Mouse (Mus musculus) myocyte (in vitro differentiated cells): ENCODE measurements around the gene Dhx32. TPM values are rescaled to one million over a fixed set of nuclear protein-coding genes. Genes with fewer than 3 reads are reported as not detected.

Experiments
- H3K27me3 ChIP-seq: one replicate; pipeline ENCODE4 v1.6.1; 2011; ENCODE audit not compliant: control insufficient read depth, insufficient read depth, insufficient read length
- H3K36me3 ChIP-seq: one replicate; pipeline ENCODE4 v1.6.1; 2011; ENCODE audit not compliant: control insufficient read depth, insufficient read depth
- H3K4me2 ChIP-seq: one replicate; pipeline ENCODE4 v1.6.1; 2011; ENCODE audit warnings: low read depth, control low read depth
- H3K4me3 ChIP-seq: one replicate; pipeline ENCODE4 v1.5.1; 2011; ENCODE audit warnings: mild to moderate bottlenecking, control low read depth, moderate library complexity
- H3K79me2 ChIP-seq: one replicate; pipeline ENCODE4 v1.6.1; 2011; ENCODE audit not compliant: control insufficient read depth, insufficient read depth
- H3ac ChIP-seq: one replicate; pipeline ENCODE4 v1.6.1; 2011; ENCODE audit not compliant: control insufficient read depth, insufficient read length
- CEBPB ChIP-seq: IDR thresholded peaks from 2 replicates; pipeline ENCODE4 v1.6.1; 2011; ENCODE audit warnings: mild to moderate bottlenecking, moderate library complexity; ENCODE audit not compliant: poor library complexity, insufficient read depth, severe bottlenecking
- E2F4 ChIP-seq: IDR thresholded peaks from one replicate; pipeline ENCODE4 v1.6.1; 2011; ENCODE audit warnings: mild to moderate bottlenecking, control low read depth, moderate library complexity; ENCODE audit not compliant: insufficient read depth
- MAX ChIP-seq: IDR thresholded peaks from one replicate; pipeline ENCODE4 v1.6.1; 2011; ENCODE audit warnings: low read depth, mild to moderate bottlenecking, control low read depth
- MYOD1 ChIP-seq, 3 experiments: IDR thresholded peaks; one replicate each; pipeline ENCODE4 v1.6.1; 2011; ENCODE audit warnings: control low read depth in 2 of 3, low read depth in 2 of 3, mild to moderate bottlenecking in 2 of 3, moderate library complexity in 1 of 3; ENCODE audit not compliant: insufficient read length in 2 of 3, control insufficient read depth in 1 of 3
- MYOG ChIP-seq, 3 experiments: IDR thresholded peaks; one replicate each; pipeline ENCODE4 v1.6.1; 2011; ENCODE audit warnings: control low read depth in 2 of 3, low read depth in 2 of 3, mild to moderate bottlenecking in 2 of 3; ENCODE audit not compliant: insufficient read length in 2 of 3, control insufficient read depth in 1 of 3, insufficient read depth in 1 of 3
- POLR2A ChIP-seq: IDR thresholded peaks from one replicate; pipeline ENCODE4 v1.6.1; 2011; ENCODE audit warnings: low read depth, mild to moderate bottlenecking, control low read depth, moderate library complexity; ENCODE audit not compliant: insufficient read length
- POLR2AphosphoS2 ChIP-seq: IDR thresholded peaks from one replicate; pipeline ENCODE4 v1.6.1; 2011; ENCODE audit warnings: low read depth, control low read depth; ENCODE audit not compliant: insufficient read length
- REST ChIP-seq: IDR thresholded peaks from one replicate; pipeline ENCODE4 v1.6.1; 2011; ENCODE audit warnings: mild to moderate bottlenecking, control low read depth, moderate library complexity; ENCODE audit not compliant: insufficient read depth, insufficient read length
- SRF ChIP-seq: IDR thresholded peaks from one replicate; pipeline ENCODE4 v1.6.1; 2011; ENCODE audit warnings: low read depth; ENCODE audit not compliant: control insufficient read depth, insufficient read length
- TCF12 ChIP-seq: IDR thresholded peaks from one replicate; pipeline ENCODE4 v1.6.1; 2011; ENCODE audit warnings: mild to moderate bottlenecking, control low read depth; ENCODE audit not compliant: poor library complexity, insufficient read depth, severe bottlenecking
- TCF3 ChIP-seq: IDR thresholded peaks from one replicate; pipeline ENCODE4 v1.6.1; 2011; ENCODE audit warnings: low read depth, control low read depth; ENCODE audit not compliant: insufficient read length
- USF1 ChIP-seq: IDR thresholded peaks from one replicate; pipeline ENCODE4 v1.6.1; 2011; ENCODE audit warnings: low read depth, mild to moderate bottlenecking, control low read depth, moderate library complexity
- polyA plus RNA-seq: library from polyadenylated mRNA; unstranded; fragments of >200 nt; fragmentation: generic; extraction: Trizol; gene quantifications from one replicate; pipeline ENCODE4 v1.2.1, GENCODE M21; 2012; ENCODE audit warnings: missing spikeins

Dhx32 gene
- polyA plus RNA-seq, 1 experiment: 31.9 TPM

- no peaks in the 10 kb centered on the region for H3K36me3 ChIP-seq
- H3K79me2 ChIP-seq: no peaks in the 10 kb centered on the region
- no peak within 1 kb of the TSS for H3K4me3 ChIP-seq
- H3K27me3 ChIP-seq: no peaks in the 10 kb centered on the region
- no peak within 1 kb of the TSS for H3K4me2 ChIP-seq
- TF ChIP-seq SRF (no peak), MYOG (IDR thresholded peaks at IDR 0.05; ENCODE audit: control insufficient read depth in 1 of 3, insufficient read depth in 1 of 3, insufficient read length in 2 of 3, low read depth in 2 of 3) (no peak), POLR2AphosphoS2 (no peak), POLR2A (no peak), MYOD1 (IDR thresholded peaks at IDR 0.05; ENCODE audit: control insufficient read depth in 1 of 3, insufficient read length in 2 of 3, low read depth in 2 of 3) (no peak), MAX (no peak), TCF3 (no peak), CEBPB (no peak), TCF12 (no peak), REST (no peak), USF1 (no peak)
- no peak within 1 kb of the TSS for H3ac ChIP-seq
Measured at GRCm38 (mm10) chr7:133679961-133680360, 102.6 kb downstream of the Dhx32 start, which contains the start of gene Mmp21. Mmp21 (minus strand) TSS chr7:133680061.

GRCm38 (mm10) chr7:133679439-133679838, 103.1 kb downstream of the Dhx32 start:
- H3K4me3 ChIP-seq: no peak overlapping the region
- no peak overlapping the region for H3ac ChIP-seq
- H3K79me2 ChIP-seq: no peaks in the 10 kb centered on the region
- TF ChIP-seq MYOD1 (IDR thresholded peaks at IDR 0.05; ENCODE audit: control insufficient read depth in 1 of 3, insufficient read length in 2 of 3, low read depth in 2 of 3) (no peak), POLR2AphosphoS2 (no peak), MYOG (IDR thresholded peaks at IDR 0.05; ENCODE audit: control insufficient read depth in 1 of 3, insufficient read depth in 1 of 3, insufficient read length in 2 of 3, low read depth in 2 of 3) (no peak), TCF12 (no peak), TCF3 (no peak), CEBPB (no peak), MAX (no peak), E2F4 (no peak), SRF (no peak)
- H3K36me3 ChIP-seq: no peaks in the 10 kb centered on the region
- H3K27me3 ChIP-seq: no peaks in the 10 kb centered on the region
- H3K4me2 ChIP-seq: no peak overlapping the region

- H3K27me3 ChIP-seq: no peaks in the 10 kb centered on the region
- H3ac ChIP-seq: no peak overlapping the region
- no peaks in the 10 kb centered on the region for H3K79me2 ChIP-seq
- TF ChIP-seq CEBPB: no peak
- TF ChIP-seq MYOD1 (IDR thresholded peaks at IDR 0.05; ENCODE audit: control insufficient read depth in 1 of 3, insufficient read length in 2 of 3, low read depth in 2 of 3): no peak
- TF ChIP-seq REST: no peak
- H3K36me3 ChIP-seq: no peaks in the 10 kb centered on the region
- no peak overlapping the region for H3K4me2 ChIP-seq
- H3K4me3 ChIP-seq: no peak overlapping the region
Measured at GRCm38 (mm10) chr7:133678716-133679115, 103.8 kb downstream of the Dhx32 start.

- H3K79me2 ChIP-seq: no peaks in the 10 kb centered on the region
- peaks cover 15% of the 10 kb centered on the region for H3K36me3 ChIP-seq
- no peak overlapping the region for H3ac ChIP-seq
- H3K4me2 ChIP-seq: no peak overlapping the region
- no peak overlapping the region for H3K4me3 ChIP-seq
- no peak for TF ChIP-seq E2F4
- no peak for TF ChIP-seq MYOG (IDR thresholded peaks at IDR 0.05; ENCODE audit: control insufficient read depth in 1 of 3, insufficient read depth in 1 of 3, insufficient read length in 2 of 3, low read depth in 2 of 3)
- TF ChIP-seq TCF3: no peak
- H3K27me3 ChIP-seq: no peaks in the 10 kb centered on the region
Measured at GRCm38 (mm10) chr7:133676002-133676401, 106.5 kb downstream of the Dhx32 start.

Other genes starting within 250 kb of the Dhx32 start
- gene Tex36, start 180.6 kb downstream of the Dhx32 start, polyA plus RNA-seq: not detected
- 5.2 TPM for gene Edrf1, start 145.2 kb downstream of the Dhx32 start, polyA plus RNA-seq
- gene Mmp21, start 102.7 kb downstream of the Dhx32 start, polyA plus RNA-seq: not detected
- 58.2 TPM for gene Bccip, start 73.4 kb downstream of the Dhx32 start, polyA plus RNA-seq
- 22.3 TPM for gene Uros, start 72.7 kb downstream of the Dhx32 start, polyA plus RNA-seq
- 0.14 TPM for gene Fank1, start 5.9 kb downstream of the Dhx32 start, polyA plus RNA-seq